Mouse (Mus musculus) adrenal gland, adult 8-10 months (tissue): ENCODE measurements around the gene Trpt1. TPM values are rescaled to one million over a fixed set of nuclear protein-coding genes. Genes with fewer than 3 reads are reported as not detected.

Experiments used
- DNase-seq: peaks from one replicate; pipeline ENCODE4 v3.0.0; 2022
- total RNA-seq, 4 experiments: library from RNA; stranded (reverse); gene quantifications; 2 replicates each; pipeline ENCODE4 v1.2.4; 2022

Gene Trpt1
- total RNA-seq, 4 experiments from 2014 or later: 11.0 to 18.6 (median 15.0) TPM

GRCm38 (mm10) chr19:6994002-6994401 is 1.9 kb upstream of the Trpt1 start:
- DNase-seq: no peak

DNA sequence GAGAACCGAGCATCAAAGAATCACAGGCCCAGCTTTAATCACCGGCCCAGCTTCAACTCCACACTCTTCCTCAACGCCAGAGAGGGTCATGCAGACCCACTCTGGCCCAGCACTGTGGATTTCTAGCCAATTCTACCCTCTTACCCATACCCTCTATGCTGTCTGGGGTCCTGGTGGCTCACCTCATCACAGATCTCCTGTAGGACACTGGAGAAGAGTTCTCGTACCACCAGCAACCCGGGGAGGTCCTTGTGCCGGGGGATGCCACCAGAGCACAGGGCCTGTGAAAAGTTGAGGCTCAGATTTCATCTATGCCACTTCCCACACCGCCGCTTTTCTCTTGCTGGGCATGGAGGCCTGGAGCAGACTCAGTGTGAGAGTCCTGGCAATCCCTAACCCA is 1.4 kb upstream of the Trpt1 start:
- DNase-seq: peak; percentile 0

DNA sequence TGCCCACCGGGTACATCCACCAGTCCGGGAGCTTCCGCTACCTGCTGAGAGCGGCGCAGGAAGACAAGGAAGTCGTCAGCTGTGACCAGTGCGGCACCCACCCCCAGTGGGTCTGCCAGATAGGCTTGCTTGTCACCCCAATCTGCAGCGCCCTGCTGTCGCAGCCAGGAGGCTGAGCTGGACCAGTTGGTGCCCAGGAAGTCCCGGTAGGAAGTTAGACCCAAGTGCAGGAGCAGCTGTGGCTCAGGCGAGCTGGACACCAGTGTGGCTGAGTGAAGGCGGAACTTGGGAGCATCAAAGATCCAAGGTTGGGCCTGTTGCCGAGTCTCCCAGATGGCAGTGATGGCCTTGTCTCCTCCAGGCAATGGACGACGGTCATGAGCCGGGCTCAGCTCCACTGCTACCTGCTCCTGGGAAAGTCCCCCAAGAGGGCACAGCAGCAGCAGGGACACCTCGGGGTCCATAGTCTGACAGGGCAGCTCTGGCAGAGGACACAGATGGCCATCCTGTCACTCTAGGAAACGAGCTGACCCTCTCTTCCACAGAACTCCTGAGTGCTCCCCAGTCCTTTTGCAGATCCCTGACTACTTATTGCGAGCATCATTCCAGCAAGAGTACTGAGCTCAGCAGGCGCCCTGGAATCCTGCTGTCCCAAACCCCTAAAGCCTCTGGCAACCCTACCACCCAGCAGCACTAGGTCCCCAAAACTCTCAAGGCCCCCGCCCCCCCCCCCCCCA is 508 bp upstream of the Trpt1 start:
- DNase-seq: peak; percentile 44

DNA sequence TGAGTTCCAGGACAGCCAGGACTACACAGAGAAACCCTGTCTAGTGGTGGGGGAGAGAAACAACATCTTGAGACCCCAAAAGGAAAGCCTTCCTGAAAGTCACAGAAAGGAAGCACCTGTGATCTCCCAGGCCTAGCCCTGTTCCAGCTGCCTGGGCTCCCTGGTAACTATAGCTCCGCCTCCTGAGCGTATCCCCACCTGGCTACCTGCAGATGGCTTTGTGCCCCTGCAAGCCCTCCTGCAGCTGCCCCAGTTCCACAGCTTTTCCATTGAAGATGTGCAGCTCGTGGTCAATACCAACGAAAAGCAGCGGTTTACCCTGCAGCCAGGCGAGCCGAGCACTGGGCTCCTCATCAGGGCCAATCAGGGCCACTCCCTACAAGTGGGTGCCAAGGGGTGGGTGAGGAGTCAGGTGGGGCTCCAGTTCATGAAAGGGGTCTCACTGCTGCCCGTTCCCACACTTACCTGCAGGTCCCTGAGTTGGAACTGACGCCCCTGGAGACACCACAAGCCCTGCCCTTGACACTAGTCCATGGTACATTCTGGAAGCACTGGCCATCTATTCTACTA is 1.9 kb downstream of the Trpt1 start:
- no peak for DNase-seq

DNA sequence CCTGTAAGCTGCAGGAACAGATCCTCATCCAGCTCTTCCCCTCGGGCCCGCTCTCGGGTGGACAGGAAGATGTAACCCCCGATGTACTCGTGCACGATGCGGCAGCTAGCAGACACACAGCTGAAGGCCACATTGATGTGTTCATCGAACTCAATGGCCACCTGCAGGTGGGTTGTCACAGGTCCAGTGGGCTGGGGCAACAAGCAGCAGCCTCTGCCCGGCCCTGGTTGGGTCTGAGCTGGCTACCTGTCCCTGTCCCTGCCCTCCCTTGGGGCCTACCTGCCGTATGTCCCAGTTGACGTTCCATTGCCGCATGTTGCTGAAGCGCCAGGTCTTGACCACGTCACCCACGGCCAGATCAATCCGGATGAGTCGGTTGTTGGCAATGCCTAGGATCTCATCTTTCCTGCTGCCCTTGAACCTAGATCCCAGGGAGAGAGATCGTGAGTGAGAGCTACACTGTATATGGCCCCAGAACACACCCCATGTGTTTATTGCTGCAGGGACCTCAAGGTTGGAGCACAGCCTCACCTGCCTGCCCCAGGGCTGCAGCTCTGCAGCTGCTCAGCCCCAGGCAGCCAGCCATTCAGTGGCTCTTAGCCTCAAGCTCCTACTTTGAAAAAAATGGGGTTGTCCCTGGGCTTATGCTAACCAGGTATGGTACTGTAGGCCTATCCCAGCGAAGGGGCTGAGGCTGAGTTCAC is 3.6 kb downstream of the Trpt1 start:
- DNase-seq: no peak

DNA sequence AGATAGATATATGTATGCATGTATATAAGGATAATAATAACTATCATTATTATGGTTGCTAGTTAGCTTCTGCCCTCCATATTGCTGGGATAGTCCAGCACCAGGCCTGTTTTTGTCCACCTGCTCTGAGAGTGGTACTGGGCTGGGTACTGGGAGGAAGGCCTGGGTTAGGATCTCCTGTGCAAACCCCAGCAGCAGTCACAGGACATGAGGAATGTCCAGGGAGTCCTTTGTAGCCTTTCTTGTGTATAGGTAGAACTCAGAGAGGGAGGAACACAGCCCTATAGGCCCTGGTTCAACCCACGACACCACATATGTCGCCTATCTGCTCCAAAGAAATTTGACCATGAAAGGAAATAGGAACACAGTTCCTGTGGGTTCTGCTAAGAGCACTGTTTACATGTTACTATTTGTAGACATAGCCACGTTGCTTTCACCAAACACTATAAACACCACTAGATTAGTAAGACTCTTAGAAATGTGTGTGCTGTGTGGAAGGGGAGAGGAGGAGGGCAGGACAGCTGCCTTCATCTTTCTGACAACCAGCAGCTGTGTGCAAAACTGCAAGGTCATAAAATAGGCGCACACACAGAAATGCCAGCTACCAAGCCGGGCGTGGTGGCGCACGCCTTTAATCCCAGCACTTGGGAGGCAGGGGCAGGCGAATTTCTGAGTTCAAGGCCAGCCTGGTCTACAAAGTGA is 11.1 kb downstream of the Trpt1 start:
- no peak for DNase-seq

- DNase-seq: no peak
Observed at GRCm38 (mm10) chr19:7012426-7012825, 16.5 kb downstream of the Trpt1 start.

GRCm38 (mm10) chr19:7013984-7014383 is 18.1 kb downstream of the Trpt1 start:
- DNase-seq: no peak

GRCm38 (mm10) chr19:7014481-7015135 is 18.7 kb downstream of the Trpt1 start:
- DNase-seq: no peak

- no peak for DNase-seq
Observed at GRCm38 (mm10) chr19:7017541-7018457, 21.9 kb downstream of the Trpt1 start.

- no peak for DNase-seq
Observed at GRCm38 (mm10) chr19:7018546-7018945, 22.6 kb downstream of the Trpt1 start.

- DNase-seq: no peak
Observed at GRCm38 (mm10) chr19:7019191-7019590, 23.3 kb downstream of the Trpt1 start, which contains the start of gene Fermt3. TSS of gene Fermt3 (minus strand) at chr19:7019469.

DNA sequence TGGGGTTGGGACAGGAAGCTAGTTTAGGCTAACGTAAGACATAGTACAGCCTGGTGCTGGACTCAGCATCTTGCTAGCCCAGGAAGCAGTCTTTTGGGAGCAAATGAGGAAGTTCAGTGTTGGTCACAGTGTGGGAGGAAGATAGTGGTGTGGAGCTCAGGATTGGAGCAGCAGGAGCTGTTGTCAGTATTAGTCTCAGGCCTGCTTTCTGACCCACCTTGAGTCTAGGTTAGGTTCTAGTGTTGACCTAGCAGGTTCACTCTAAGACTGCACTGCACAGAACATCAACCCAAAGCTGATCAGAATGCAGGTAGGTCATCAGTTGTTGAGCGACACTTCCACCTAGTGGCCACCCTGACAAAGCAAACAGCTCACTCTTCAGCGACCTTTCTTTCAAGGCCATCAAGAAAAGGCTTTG is 24.3 kb downstream of the Trpt1 start:
- DNase-seq: peak; percentile 60

- DNase-seq: no peak
Observed at GRCm38 (mm10) chr19:7029531-7029930, 33.6 kb downstream of the Trpt1 start.

- no peak for DNase-seq
Observed at GRCm38 (mm10) chr19:7034006-7034405, 38.1 kb downstream of the Trpt1 start.

GRCm38 (mm10) chr19:7039088-7039720 is 43.3 kb downstream of the Trpt1 start:
- DNase-seq: peak; percentile 71

DNA sequence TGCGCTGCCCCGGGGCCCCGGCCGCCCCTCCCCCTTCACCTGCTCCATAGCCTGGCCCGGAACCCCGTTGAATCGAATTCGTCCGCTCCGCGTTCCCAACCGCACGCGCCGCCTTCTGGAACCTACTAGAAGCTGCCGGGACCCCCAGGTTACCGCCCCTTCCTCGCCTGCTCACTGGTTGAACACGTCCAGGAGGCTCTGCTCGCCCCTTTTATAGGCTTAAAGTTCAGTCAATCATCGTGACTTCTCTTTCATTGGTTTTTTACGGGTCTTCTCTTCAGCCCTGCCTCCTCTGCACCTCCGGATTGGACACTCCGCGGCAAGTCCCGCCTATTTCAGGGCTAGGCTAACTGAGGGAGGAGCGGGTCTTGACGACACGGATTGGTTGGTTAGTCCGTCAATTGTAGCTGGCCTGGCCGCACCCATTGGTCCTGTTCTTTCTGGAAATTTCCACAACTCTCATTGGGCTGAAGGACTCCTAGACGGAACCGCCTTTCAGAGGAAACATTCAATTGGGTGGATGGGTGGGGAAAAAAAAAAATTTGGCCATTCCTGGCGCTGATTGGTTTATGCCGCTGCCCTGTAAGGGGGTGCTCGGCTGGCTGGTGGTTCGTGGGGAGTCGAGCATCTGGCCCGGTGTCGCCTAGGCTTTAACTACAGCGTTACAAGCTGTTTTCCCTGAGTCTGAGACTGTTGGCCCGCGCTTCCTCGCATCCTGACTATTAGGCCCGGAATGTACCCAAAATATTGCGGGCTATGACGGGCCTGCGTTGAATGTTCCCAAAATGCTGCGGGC is 44.1 kb downstream of the Trpt1 start, which contains the start of gene Stip1:
Gene Stip1, minus strand, starts transcription at position 127 of the 796 bp plus-strand sequence.
- peak; percentile 100 for DNase-seq

DNA sequence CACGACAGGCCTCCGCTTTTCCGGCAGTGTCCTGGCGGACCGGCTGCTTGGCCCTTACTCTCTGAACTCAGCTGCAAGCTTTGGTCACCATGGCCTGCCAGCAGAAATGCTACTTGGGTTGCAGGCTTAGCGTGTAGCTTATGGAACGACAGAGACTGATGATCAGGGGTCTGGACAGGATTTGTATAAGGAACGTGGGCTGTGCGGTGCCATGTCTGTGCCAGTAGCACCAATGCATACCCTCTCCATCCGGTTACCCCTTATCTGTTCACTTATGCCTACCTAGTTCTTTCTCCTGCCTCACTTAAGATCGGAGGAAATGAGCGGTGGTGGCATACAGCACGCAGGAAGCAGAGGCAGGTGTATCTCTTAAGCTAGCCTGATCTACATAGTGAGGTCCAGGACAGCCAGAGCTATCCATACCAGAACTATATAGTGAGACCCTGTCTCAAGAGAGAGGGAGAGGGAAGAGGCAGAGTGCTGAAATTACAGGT is 44.8 kb downstream of the Trpt1 start:
- DNase-seq: no peak

- no peak for DNase-seq
Observed at GRCm38 (mm10) chr19:7041171-7041570, 45.2 kb downstream of the Trpt1 start.

- no peak for DNase-seq
Observed at GRCm38 (mm10) chr19:7044279-7044678, 48.3 kb downstream of the Trpt1 start.
